Mouse (Mus musculus): Measurements from ENCODE around the gene Phox2b.
A peak's percentile ranks its signal among the peaks of the same experiment; 100 is the strongest.

Gene Phox2b

DNA sequence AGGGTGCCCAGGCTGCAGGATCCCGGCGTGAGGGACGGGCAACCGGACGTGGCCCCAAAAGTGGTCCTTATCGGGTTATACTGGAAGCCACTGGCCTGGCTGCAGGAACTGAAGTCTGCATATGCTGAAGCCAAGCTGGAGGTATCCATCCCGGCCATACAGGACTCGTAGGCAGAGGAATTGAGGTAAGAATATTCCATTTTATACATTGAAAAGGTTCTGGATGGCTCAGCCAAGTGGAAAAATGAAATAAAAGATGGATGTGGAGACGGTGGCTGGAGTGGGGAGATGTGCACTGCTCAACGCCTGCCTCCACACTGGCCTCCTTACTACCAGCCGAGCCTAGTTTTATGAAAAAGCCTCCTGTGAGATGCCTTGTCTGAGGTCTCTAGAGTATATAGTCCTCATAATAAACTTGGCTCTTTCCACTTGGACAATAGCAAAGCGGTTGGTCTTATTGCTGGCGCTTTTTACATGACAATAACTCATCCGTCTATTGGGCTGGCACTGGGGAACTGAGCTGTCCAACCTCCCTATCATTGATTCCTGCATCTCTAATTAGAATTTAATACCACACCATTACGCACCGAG lies at the start of gene Phox2b:
Gene Phox2b (minus strand): TSS at position 569 of the 591 bp plus-strand sequence.
- no peak for DNase-seq (ENCODE audit: extremely low read depth, low read depth)

DNA sequence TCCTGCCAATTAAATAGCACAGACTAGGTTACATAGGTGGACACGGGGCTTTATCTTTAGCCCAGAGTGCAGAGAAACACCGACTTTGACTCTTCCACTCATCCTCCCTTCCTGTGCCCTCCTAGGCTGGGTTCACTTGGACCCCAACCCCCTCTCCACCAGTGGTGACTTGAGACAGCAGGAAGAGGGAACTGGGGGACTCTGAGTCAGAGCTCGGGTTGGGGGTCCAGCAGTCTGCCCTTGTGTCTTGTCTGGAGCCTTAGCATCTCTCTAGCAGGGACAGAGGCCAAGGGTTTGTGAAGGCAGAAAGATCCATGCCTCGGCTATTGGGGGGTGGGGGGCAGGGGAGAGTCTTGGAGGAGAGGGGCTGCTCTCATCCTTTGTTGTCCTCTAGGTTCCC lies 43.5 kb upstream of the Phox2b start:
- DNase-seq (ENCODE audit: extremely low read depth, low read depth) = no peak

DNA sequence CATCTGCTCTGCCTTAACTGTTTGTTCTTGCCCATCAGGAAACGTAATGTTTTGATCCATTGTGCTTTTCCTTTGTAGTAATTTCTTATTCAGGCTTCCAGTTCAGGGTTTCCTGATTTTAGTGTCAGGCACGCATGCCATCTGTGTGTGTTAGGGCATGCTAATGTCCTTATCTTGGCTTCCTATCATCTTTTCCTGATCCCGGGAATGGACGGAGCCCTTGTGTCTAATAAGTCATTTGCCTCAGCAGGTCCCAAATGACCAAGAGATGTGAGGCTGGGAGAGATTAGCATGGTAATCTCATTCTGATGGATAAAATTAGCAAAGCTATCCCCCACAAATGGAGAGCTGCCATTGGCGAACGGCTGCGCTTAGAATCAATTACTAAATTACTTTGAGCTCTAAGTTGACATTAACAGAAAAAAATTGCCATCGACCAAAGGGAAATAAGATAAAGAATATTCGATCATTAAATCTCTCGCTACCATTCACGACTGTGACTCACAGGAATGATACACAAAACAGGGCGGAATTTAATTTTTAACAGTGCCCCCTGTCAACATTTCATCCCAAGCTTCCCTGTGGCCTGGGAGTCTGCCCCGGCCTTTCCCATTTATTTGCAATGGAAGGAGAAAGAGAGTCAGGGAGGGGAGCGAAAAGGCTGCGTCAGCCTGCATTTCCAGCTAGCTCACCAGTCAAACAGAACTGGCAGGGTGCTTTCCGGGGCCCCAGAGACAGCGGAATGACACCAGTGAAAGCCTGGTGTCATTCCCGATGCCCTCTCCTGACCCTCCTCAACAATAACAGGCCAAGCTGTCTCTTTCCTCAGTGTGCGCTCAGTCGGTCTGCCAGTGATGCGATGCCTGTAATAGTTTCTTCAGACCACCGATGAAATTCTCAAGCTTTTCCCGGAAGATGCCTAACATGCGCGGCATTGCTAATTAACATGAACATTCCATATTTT lies 40.2 kb upstream of the Phox2b start:
- DNase-seq (ENCODE audit: extremely low read depth, low read depth) = no peak

DNA sequence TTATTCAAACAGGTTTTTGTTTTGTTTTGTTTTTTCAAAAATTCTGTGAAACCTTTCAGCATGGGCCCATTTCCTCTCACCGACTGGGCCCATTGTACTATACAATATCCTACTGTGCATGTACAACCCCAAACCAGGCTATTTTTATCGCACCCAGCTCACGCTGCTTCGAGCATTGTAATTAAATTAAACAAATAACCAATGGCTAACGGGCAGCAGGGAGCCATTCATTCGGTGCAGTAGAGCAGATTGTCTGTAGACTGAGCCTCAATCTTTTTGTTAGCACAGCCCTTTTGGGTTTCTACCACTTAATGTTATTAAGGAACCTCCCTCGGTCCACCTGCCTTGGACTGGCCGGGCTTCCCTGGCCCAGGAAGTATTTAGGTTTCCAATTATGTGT lies 39.5 kb upstream of the Phox2b start:
- no peak for DNase-seq (ENCODE audit: extremely low read depth, low read depth)

DNA sequence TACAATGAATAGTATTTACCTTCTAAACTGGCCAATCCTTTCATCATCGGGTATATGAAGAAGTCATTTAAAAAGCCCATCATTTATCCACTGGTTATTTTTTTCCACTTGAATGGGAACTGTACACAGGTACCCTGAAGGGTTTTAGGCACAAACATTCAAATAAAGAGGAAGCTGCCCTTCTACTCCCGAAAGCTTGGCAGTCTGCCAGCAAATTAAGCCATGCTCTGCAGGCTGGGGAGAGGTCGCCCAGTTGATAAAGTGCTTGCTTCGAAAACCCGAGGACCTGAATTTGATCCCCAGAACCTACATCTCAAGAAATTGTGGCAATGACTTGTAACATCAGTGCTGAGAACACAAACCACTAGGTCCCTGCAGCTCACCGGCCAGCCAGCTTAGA lies 35.6 kb upstream of the Phox2b start:
- peak; percentile 19 for DNase-seq (ENCODE audit: extremely low read depth, low read depth)

DNA sequence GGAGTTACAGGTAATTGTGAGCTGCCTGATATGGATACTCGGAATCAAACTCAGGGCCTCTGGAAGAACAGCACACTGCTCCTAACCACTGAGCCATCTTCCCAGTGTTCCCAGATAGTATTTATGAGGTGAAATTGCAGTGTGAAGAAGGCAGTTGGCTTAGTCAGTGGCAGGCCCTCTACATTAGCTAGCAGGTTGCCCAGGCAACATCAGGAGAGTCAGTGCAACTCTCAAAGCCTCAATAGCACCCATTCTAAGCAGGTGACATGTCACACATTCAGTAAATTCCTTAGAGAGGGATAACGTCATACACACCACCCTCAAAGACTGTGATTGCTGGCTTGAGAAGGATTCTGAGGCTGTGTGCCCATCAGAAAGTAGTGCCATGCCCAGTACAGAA lies 32.6 kb upstream of the Phox2b start:
- no peak for DNase-seq (ENCODE audit: extremely low read depth, low read depth)

DNA sequence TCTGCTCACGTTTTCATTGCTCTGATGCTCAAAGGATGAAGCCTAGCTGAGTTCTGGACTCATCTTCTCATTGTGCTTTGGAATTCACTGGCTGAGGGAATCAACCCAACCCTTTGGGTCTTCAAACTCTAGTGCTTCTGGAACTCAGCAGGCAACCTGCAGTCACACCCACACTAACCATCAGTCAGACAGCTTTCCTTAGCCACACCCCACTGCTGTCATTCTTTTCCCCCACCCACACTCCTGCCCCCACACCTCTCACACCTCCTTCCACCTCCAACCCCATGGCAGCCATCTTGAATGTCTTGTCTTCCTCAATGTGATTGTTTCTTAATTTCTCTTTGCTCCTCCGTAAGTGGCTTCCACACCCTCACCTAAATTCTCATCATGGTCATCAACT lies 7.2 kb upstream of the Phox2b start:
- no peak for DNase-seq (ENCODE audit: extremely low read depth, low read depth)

DNA sequence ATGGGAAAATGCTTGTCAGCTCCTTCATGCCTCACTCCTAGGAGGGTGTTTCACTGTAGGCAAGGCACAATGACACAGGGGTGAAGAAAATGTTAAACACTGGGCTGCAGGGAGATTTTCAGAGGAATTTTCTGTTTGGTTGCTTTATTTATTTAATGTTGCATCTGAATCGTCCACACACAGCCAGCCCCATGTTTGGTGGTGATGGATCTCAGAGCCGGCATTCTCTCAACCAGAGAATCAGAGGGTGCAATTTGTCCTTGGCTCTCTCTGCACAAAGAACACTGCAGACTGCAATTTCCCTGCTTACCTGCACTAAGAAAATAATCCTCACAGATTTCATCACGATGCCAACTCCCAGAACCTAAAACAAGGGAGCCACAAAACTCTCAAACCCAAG lies 3.9 kb upstream of the Phox2b start:
- no peak for DNase-seq (ENCODE audit: extremely low read depth, low read depth)

DNA sequence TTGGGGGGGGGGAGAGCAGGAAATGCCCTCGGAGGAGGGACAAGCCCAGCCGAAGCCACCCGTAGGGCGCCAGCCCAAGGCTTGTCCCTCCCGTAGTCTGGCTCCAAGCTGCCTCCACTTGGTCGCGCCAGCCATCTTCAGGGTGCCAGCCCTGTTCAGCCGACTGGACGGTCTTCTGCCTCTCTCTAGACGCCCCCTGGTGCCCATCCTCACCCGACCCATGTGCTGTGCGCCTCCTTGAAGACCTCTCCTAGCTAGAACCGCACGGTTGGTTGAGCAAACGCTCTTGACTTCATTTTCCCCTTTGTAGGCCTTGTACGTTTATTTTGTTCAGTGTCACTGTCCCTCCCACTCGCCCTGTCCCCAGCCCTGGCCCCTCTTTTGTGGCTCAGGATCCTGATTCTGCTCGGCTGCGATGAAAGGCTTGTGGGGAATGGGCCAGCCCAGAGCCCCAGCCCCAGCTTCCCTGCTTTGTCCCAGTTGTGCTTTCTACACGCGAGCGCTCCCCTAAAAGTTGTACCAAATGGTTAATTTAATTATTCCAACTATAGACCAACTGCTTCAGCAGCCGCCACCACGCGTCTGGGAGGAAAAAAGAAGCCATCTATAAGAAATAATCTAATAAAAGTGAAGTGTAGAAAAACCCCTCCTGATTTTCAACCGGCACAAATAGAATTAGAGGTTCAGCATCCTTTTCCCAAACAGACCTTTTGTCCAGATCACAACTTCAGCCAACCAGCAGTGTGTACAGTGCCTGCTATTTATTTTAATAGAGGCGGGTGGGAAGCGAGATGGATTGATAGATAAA lies 2.9 kb upstream of the Phox2b start:
- DNase-seq (ENCODE audit: extremely low read depth, low read depth) = no peak

DNA sequence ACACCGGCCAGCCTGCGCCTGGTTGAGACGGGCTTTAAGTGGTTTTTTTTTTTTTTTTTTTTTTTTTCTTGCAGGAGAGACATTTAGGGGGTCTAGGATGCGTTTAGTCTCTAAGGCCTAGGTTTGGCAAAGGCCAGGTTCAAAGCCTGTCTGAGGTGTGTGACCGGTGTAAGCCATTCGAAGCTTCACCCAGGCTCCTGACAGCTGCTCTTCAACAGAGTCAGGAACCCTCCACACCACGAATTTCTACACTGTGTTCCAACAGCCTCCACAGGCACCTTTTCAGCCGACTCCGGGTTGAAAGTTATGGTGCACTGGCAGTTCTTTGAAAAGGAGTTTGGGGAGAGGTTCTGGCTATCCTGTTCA lies 2.3 kb upstream of the Phox2b start:
- no peak for DNase-seq (ENCODE audit: extremely low read depth, low read depth)

DNA sequence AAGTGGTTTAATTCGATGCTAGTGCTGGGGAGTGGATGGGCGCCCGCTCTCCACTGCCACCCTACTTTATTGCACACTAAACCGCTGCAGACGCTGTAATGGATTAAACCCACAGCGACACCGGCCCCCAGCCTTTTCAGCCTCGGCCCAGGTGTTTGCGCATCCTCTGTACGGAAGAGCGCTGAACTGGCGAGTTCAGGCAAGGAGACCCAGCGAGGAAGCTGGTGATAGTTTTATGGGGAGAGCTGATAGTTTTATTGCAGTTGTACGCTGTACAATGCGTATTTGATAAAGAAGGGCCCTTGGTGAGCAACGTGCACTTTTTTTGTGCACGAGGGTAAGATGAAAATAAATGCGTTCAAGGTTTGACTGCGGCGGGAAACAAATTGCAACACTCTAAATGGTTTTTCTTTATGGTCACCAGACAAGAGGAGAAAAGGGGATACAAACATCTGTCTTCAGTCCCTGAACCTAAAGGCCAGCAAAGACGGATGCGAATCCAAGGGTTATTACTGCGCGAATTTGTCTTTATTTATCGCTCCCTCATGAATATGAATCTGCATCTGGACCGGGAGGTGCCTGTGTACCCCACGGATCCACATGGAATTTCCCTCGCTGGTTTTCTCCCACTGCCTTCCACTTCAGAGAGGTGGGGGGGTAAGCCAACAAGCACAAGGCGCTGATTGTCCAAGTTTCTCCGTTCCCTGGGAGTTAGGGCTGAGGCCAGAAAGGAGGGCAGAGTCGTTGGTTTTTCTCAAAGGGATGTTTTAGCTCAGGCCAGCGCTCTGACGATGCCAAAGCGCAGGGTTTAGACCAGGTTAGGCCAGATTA lies 1.7 kb upstream of the Phox2b start:
- no peak for DNase-seq (ENCODE audit: extremely low read depth, low read depth)

DNA sequence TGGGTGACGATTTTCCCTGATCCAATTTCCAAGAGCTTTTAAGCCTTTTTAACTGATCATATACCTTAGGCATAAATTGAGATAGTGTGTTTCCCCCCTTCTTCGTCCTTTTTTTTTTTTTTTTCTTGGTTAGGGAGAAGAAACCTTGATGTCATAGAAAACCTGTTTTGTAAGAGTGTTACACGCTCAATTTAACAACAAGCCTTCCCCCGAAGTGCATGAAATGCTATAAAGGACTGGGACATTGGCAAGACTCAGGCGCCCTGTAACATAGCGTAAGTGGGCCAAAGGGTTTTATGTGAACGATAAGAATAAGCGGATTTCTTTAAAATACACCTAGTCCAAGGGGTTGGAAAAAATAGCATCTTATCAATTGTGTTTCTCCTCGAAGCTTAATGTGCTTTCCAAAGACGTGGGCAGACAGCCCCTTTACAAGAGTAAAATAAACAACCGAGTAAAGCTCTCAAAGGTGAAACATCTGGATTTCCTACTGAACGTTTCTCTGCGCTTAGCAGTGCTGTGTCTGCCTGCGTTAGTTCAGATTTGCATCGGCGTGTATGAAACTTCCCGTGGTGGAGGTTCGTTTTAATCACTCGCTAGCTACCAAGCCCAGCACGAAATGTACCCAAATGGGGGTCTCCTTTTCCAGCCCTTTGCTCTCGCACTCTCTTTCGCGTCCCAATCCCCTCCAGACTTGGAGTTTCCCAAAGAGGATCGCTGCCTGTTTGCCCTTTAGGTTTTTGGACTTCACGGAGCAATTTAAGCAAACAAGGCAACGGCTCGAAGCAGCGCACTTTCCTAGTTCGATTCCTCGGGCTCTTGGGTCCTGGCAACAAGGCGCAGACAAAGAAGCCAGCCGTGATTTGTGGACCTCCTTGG lies 531 bp upstream of the Phox2b start:
- DNase-seq (ENCODE audit: extremely low read depth, low read depth) = no peak

DNA sequence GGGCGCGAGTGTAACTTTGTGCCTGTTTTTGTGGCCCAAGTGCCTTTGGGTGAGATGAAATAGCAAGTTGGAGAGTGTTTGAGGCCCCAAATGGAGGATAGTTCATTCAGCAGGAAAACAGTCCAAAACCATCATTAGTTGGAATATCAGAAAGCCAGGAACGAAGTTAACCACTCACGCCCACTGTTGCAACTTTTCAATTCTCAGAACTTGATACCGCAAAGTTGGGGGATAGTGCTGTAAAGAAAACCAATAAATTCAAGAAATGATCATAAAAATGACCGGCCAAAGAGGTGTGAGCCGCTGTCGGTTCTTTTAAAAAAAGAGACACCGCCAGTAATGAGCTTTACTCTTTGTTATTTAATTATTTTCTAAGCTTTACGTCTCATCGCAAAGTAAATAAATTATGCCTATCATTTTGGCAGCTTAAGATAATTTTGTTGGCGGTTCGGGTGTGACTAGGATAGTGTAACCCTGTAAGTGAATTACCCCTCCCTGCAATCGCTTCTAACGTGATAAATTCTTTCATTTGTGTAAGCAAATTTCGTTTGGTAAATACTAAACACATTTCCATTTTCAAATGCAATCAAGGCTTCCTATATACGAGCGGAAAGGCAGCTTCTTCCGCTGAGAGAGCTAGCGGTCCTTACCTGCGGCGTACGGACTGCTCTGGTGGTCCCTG lies 909 bp downstream of the Phox2b start:
- DNase-seq (ENCODE audit: extremely low read depth, low read depth) = no peak

DNA sequence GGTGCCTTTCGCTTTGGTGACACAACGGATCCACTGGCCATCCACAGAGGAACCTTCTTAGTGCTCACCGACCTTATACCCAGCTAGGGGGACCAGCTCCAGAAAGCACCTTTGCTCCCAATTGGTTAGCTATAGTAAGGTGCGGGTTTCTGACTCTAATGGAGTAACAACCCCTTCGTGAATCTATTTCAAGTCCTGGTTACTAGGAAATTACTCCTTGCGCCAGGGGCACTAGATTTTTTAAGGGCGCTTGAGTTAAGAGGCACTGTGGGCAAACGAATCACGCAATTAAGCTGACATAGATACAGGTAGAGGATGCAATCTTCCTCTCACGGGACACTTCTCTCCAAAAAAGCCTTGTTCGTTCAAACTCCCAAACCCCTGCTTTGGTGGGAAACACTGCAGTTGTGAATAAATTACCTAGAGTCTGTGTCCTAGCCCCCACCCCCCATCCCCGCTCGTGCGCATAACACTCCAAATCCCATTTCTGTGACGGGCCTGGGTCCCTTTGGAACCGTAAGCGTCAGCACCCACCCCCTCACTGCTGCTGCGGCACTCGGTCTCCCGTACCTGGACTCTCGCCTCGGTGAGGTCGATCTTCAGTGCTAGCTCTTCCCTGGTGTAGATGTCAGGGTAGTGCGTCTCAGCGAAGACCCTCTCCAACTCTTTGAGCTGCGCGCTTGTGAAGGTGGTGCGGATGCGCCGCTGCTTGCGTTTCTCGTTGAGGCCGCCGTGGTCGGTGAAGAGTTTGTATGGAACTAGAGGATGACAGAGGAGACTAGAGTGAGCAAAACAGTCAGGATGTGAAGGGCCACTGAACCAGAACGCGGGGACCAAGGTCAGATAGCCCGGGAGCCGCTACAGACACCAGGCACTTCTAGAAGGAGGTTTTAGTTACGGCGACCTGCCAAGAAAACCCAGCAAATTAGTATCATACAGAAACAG lies 1.7 kb downstream of the Phox2b start:
- no peak for DNase-seq (ENCODE audit: extremely low read depth, low read depth)

DNA sequence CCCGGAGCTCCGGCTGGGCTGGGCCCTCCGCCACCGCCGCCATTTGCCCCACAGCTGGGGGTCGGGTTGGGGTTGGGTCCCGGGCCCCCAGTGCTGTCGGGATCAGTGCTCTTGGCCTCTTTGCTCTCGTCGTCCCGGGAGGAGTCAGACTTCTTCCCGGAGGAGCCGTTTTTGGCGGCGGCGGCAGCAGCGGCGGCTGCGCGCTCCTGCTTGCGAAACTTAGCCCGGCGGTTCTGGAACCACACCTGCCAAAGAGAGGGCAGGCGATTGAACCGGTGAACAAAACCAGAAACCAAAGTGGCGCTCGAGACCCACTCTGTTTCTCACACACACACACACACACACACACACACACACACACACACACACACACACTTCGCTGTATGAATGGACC lies 2.7 kb downstream of the Phox2b start:
- no peak for DNase-seq (ENCODE audit: extremely low read depth, low read depth)

DNA sequence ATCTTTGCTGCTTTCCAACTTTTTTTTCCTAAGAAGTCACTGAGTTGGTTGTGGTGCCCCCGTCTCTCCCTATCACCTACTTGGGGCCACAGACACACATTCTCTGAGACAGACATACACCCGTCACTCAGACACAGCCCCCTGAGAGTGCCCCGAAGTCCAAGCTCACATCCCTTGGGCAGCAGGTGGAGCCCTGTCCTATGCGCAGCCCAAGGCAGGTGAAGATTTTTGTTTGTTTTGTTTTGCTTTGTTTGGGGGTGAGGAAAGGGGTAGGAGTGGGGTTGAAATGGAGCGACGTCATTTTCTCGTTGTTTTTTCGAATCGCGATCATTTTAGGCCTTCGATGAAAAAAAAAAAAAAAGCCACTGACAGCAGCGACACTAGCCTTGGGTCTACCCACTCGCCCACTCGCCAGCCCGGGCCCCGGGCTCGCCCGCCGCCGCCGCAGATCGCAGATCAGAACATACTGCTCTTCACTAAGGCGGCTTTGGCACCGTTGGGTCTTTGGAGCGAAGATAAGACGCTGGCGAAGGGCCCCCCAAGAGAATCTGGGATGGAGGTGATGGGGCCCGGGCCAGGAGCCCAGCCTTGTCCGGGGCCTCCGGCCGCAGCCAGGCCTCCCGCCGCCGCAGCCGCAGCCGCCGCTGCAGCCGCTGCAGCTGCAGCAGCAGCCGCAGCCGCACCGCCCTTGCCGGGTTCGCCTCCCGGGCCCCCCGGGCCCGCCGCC lies 3.3 kb downstream of the Phox2b start:
- DNase-seq (ENCODE audit: extremely low read depth, low read depth) = no peak

DNA sequence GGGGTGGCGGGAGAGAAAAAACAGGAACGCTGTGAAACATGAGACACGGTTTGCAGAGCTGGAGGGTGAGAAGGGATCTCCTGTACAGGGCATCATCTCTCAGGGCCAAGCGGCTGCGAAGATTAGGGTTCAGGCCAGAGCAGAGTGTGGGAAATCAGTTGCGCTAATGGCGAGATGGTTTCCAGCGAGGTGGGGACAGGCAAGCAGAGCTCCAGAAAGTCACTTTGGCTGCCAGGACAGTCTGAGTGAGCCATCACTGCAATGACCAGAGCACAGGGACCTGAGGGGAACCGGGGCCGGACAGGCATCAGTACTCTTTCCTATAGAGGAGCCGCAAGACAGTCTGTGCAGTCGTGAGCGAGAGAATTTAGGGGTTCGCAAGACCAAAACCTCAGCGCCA lies 3.9 kb downstream of the Phox2b start:
- DNase-seq (ENCODE audit: extremely low read depth, low read depth) = no peak

DNA sequence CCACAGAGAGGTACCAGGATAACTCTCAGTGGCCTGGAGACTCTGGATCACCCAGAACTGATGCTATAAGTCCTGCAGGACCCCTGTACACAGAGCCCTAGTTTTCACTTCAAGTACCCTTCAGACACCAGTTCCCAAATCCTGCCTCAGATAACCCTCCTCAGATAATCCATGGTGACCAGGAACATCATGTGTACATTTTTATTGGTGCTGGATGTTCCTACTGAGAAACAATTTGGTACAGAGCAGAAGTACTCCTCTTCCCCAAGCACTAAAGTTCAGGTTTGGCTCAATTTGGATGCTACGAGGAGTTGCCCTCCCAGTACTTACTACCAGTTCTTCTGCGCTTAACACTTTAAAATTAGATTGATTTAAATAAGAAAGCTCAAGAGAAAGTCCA lies 5.1 kb downstream of the Phox2b start:
- DNase-seq (ENCODE audit: extremely low read depth, low read depth) = no peak
